Comparison of ENCODE assay signal across 8 mouse cellular contexts in genomic region chr17:35121143-35121799, GRCm38 (mm10). TPM values are rescaled to one million over a fixed set of nuclear protein-coding genes. Genes with fewer than 3 reads are reported as not detected.
A peak's percentile ranks its signal among the peaks of the same experiment; 100 is the strongest.
DNase-seq lines count a peak whose midpoint lies in the region; ATAC-seq and TF ChIP-seq lines count a peak whose summit lies in the region.

Gene Gpank1, plus strand, starts transcription at chr17:35121455.

- H3K4me1 ChIP-seq in bone marrow macrophage, adult 2 months (ENCODE audit: control insufficient read depth, insufficient read depth, low read length): peaks cover 15% of the 10 kb centered on the region
- H3K4me1 ChIP-seq in embryonic fibroblast, embryonic 13.5 days (ENCODE audit: control insufficient read depth, insufficient read depth, low read length): peaks cover 3% of the 10 kb centered on the region; the same call in 1 of the 2 replicates
- H3K4me1 ChIP-seq in kidney, embryonic 14.5 days (ENCODE audit: control insufficient read depth, insufficient read depth, low read length): peaks cover 19% of the 10 kb centered on the region
- H3K4me1 ChIP-seq in limb, embryonic 15.5 days: peaks cover 30% of the 10 kb centered on the region

- H3K4me3 ChIP-seq in bone marrow macrophage, adult 2 months (ENCODE audit: insufficient read depth, low read length): peak within 1 kb of the TSS; percentile 85
- H3K4me3 ChIP-seq in embryonic fibroblast, embryonic 13.5 days (ENCODE audit: insufficient read depth, low read length): peak within 1 kb of the TSS; percentile 97
- H3K4me3 ChIP-seq in kidney, embryonic 14.5 days (ENCODE audit: low read length): peak within 1 kb of the TSS; percentile 98
- peak within 1 kb of the TSS; percentile 87 for H3K4me3 ChIP-seq in limb, embryonic 15.5 days

- TF ChIP-seq POLR2A in bone marrow macrophage, adult 2 months (IDR thresholded peaks at IDR 0.05; ENCODE audit: borderline replicate concordance, low read depth, low read length): no peak
- peak; percentile 63; the same call in 1 of the 2 replicates for TF ChIP-seq POLR2A in embryonic fibroblast, embryonic 13.5 days (IDR thresholded peaks at IDR 0.05; ENCODE audit: low read depth, low read length)

- H3K4me2 ChIP-seq in kidney, embryonic 14.5 days (replicated peaks; ENCODE audit: low read depth, low read length): peak within 1 kb of the TSS; percentile 92
- peak within 1 kb of the TSS; percentile 90 for H3K4me2 ChIP-seq in limb, embryonic 15.5 days

- no peaks in the 10 kb centered on the region for H3K9me3 ChIP-seq in kidney, embryonic 14.5 days (ENCODE audit: control insufficient read depth, low read length)
- H3K9me3 ChIP-seq in limb, embryonic 15.5 days: no peaks in the 10 kb centered on the region

- ATAC-seq in kidney, embryonic 14.5 days (ENCODE audit: low FRiP score, low TSS enrichment): peak; percentile 93
- ATAC-seq in limb, embryonic 15.5 days (ENCODE audit: insufficient number of reproducible peaks, low FRiP score, low TSS enrichment, low read depth): peak; percentile 96

- H3K36me3 ChIP-seq in kidney, embryonic 14.5 days (ENCODE audit: control insufficient read depth, insufficient read depth, low read length): peaks cover 42% of the 10 kb centered on the region
- peaks cover 44% of the 10 kb centered on the region for H3K36me3 ChIP-seq in limb, embryonic 15.5 days

- peak within 1 kb of the TSS; percentile 93 for H3K9ac ChIP-seq in kidney, embryonic 14.5 days (ENCODE audit: low read depth, low read length)
- peak within 1 kb of the TSS; percentile 94 for H3K9ac ChIP-seq in limb, embryonic 15.5 days

- DNase-seq in A20 (ENCODE audit: low read depth, low spot score): peak; percentile 99
- DNase-seq in heart, adult 9 months (ENCODE audit: low spot score in 2 of 2): peak; percentile 99
- DNase-seq in monocyte, adult 2 months (ENCODE audit: low read depth in 1 of 2, low spot score in 2 of 2): peak; percentile 92 to 93
- DNase-seq in spleen, postnatal 36 days (ENCODE audit: low spot score in 2 of 2): peak; percentile 99

- no peak for TF ChIP-seq CTCF in bone marrow macrophage, adult 2 months (IDR thresholded peaks at IDR 0.05; ENCODE audit: low read depth, low read length)
- TF ChIP-seq CTCF in embryonic fibroblast, embryonic 13.5 days (IDR thresholded peaks at IDR 0.05; ENCODE audit: borderline replicate concordance, insufficient read depth, low read length): no peak

- WGBS in kidney, embryonic 14.5 days: under 1% methylated on average over 50 of the region's 50 CpGs
- under 1% methylated on average over 50 of the region's 50 CpGs for WGBS in limb, embryonic 15.5 days

- H3K27ac ChIP-seq in bone marrow macrophage, adult 2 months (ENCODE audit: insufficient read depth, low read depth, low read length): peak within 1 kb of the TSS; percentile 65
- H3K27ac ChIP-seq in embryonic fibroblast, embryonic 13.5 days (ENCODE audit: insufficient read depth, low read length): peak within 1 kb of the TSS; percentile 56
- peak within 1 kb of the TSS; percentile 88 for H3K27ac ChIP-seq in kidney, embryonic 14.5 days (ENCODE audit: low read depth, low read length)
- peak within 1 kb of the TSS; percentile 93 for H3K27ac ChIP-seq in limb, embryonic 15.5 days

- H3K27me3 ChIP-seq in kidney, embryonic 14.5 days (ENCODE audit: control insufficient read depth, insufficient read depth, low read length): no peaks in the 10 kb centered on the region
- H3K27me3 ChIP-seq in limb, embryonic 15.5 days: no peaks in the 10 kb centered on the region

RNA-seq across cellular contexts. Expression of gene Gpank1, which starts in this region (rescaled TPM):
- 24.6 and 29.1 TPM in 2 replicates for polyA plus RNA-seq in bone marrow macrophage, adult 2 months (2012; ENCODE audit: insufficient read depth, insufficient read length, missing spikeins)
- polyA plus RNA-seq in embryonic fibroblast, embryonic 13.5 days (2011; ENCODE audit: insufficient read length, low read depth, missing spikeins): 8.9 and 10.2 TPM in 2 replicates
- polyA plus RNA-seq in kidney, embryonic 14.5 days (2014; fragmentation: Nextera tagmentation; extraction: Ambion mirVana): 19.4 and 20.8 TPM in 2 replicates
- polyA plus RNA-seq in limb, embryonic 15.5 days (2015; fragmentation: Nextera tagmentation; extraction: Ambion mirVana): 16.8 and 17.4 TPM in 2 replicates

Comparison
In these comparisons a context has a peak if more than half of its experiments do, and no peak if none do; other contexts are left out.
1. Peak in every context shown above with its lines: DNase-seq, ATAC-seq, H3K4me3 ChIP-seq and H3K27ac ChIP-seq.